Comparison of ENCODE assay signal across 26 mouse cellular contexts in genomic region chr4:126137773-126138172, GRCm38 (mm10).
"Had no signal": no experiment of that assay in that cellular context is flagged by ENCODE, and none has a peak within 500 bp of the region (broad histone marks: within the 10 kb centered on the region; RNA-seq: fewer than 3 reads in every experiment).

No protein-coding gene starts in this region.

- H3K4me2 ChIP-seq: limb, embryonic 13.5 days; liver, embryonic 12.5 days; liver, embryonic 15.5 days; lung, embryonic 15.5 days; midbrain, embryonic 12.5 days; midbrain, embryonic 15.5 days; neural tube, embryonic 12.5 days; neural tube, embryonic 15.5 days had no signal

- H3K27ac ChIP-seq: kidney, postnatal 0 days; left cerebral cortex, adult 2 months; limb, embryonic 13.5 days; liver, embryonic 12.5 days; liver, embryonic 15.5 days; lung, embryonic 15.5 days; midbrain, embryonic 12.5 days; midbrain, embryonic 15.5 days; neural tube, embryonic 12.5 days; neural tube, embryonic 15.5 days; stomach, postnatal 0 days had no signal

- H3K4me3 ChIP-seq: left cerebral cortex, adult 2 months; limb, embryonic 13.5 days; liver, embryonic 12.5 days; liver, embryonic 15.5 days; lung, embryonic 15.5 days; megakaryocyte, embryonic 14.5 days; midbrain, embryonic 12.5 days; midbrain, embryonic 15.5 days; neural tube, embryonic 12.5 days; neural tube, embryonic 15.5 days had no signal

- H3K9ac ChIP-seq: limb, embryonic 13.5 days; liver, embryonic 12.5 days; liver, embryonic 15.5 days; lung, embryonic 15.5 days; midbrain, embryonic 12.5 days; midbrain, embryonic 15.5 days; neural tube, embryonic 12.5 days; neural tube, embryonic 15.5 days had no signal

- H3K27me3 ChIP-seq: limb, embryonic 13.5 days; liver, embryonic 12.5 days; liver, embryonic 15.5 days; lung, embryonic 15.5 days; megakaryocyte, embryonic 14.5 days; midbrain, embryonic 12.5 days; midbrain, embryonic 15.5 days; neural tube, embryonic 12.5 days; neural tube, embryonic 15.5 days had no signal

- DNase-seq: kidney, adult 9 months; kidney, postnatal 25 days; layer of hippocampus, postnatal 36 days; left cerebral cortex, postnatal 4 days; liver; lung, adult 18-20 months; lung, postnatal 10 days; lung, postnatal 36 days; right cerebral cortex, adult 18-20 months; right cerebral cortex, postnatal 14 days; right cerebral cortex, postnatal 4 days; thymus, adult 2 months; thymus, postnatal 14 days; thymus, postnatal 4 days had no signal

- H3K4me1 ChIP-seq: liver, embryonic 12.5 days; liver, embryonic 15.5 days; midbrain, embryonic 12.5 days had no signal

- H3K9me3 ChIP-seq: limb, embryonic 13.5 days; liver, embryonic 12.5 days; liver, embryonic 15.5 days; lung, embryonic 15.5 days; megakaryocyte, embryonic 14.5 days; midbrain, embryonic 12.5 days; midbrain, embryonic 15.5 days; neural tube, embryonic 12.5 days; neural tube, embryonic 15.5 days had no signal

- ATAC-seq: liver, embryonic 12.5 days; midbrain, embryonic 15.5 days had no signal
